Mouse (Mus musculus): ENCODE results near the gene Fscn1.

DNA sequence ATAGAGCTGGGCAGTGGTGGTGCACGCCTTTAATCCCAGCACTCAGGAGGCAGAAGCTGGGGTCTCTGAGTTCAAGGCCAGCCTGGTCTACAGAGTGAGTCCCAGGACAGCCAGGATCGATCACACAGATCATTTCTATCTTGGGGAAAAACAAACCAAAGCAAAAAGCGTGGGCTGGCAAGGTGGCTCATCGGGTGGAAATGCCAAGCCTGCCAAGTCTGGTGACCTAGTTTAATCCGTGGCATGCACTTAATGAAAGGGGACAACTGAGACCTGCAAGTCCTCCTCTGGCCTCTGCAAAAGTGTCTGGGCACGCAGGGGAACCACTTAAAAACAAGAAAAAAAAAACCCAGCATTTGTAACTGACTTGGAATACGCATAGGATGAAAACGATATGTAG lies 27.4 kb upstream of the Fscn1 start:
- TF ChIP-seq CTCF (IDR thresholded peaks at IDR 0.05; ENCODE audit: low read depth, low read length) (no peak), POLR2A (IDR thresholded peaks at IDR 0.05; ENCODE audit: borderline replicate concordance, low read depth, low read length) (no peak)

Data from bone marrow macrophage, adult 2 months (primary cell).